Mouse (Mus musculus) heart, postnatal 10 days (tissue): ENCODE results near the gene Myo18b. TPM values are rescaled to one million over a fixed set of nuclear protein-coding genes. Genes with fewer than 3 reads are reported as not detected.

ENCODE experiments used
- DNase-seq, 2 experiments: peaks; one replicate each; pipeline ENCODE4 v3.0.0; 2021
- intact Hi-C: fragments of 180-260 bp; cut with DNase I; formaldehyde crosslinking; loops from one replicate; pipeline ENCODE4 v1.15.1; 2025
- total RNA-seq, 2 experiments: library from RNA; stranded (reverse); gene quantifications; 2 replicates each; pipeline ENCODE4 v1.2.3; 2021

Myo18b gene
- total RNA-seq, 2 experiments from 2014 or later: 222 to 227 TPM

- intact Hi-C loops: no loop called here
- no peak for DNase-seq
Observed at GRCm38 (mm10) chr5:112641770-112642169, 254.4 kb downstream of the Myo18b start.

DNA sequence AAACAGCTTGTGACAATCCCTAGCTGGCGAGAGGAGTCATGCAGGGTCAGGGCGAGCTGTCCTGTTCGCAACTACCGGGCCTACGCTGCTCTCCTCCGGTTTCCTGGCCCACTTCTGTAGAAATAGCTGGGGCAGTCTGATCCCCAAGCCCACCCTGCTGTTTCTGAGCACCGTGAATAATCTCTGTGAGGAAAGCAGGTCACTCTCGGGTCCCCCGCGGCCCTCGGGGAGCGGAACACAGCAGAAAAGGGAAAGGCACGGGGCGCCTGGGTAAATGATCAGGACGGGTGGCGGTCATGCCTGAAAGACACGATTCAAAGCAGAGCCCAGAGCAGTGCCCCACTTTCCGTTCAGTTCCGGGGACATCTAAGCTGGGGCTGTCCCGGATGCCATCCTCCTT lies 255.0 kb downstream of the Myo18b start:
- intact Hi-C loops: no loop called here
- no peak for DNase-seq

- intact Hi-C loops: no loop called here
- peak in 1 of 2 experiments; percentile 9 for DNase-seq
Observed at GRCm38 (mm10) chr5:112640651-112641050, 255.5 kb downstream of the Myo18b start.

Other genes starting within 250 kb of the Myo18b start
- gene Grk3, start 119.4 kb upstream of the Myo18b start, total RNA-seq: 10 to 100 TPM in 1 of 2 experiments, 1 to 10 TPM in 1; 9.1 to 17.6 TPM
- gene Crybb2, start 173.8 kb upstream of the Myo18b start, total RNA-seq: not detected
- 1 to 10 TPM; 2.0 to 2.1 TPM for gene Crybb3, start 185.2 kb upstream of the Myo18b start, total RNA-seq